Mouse (Mus musculus): ENCODE results near the gene Vps26a.
A peak's percentile ranks its signal among the peaks of the same experiment; 100 is the strongest.

The Vps26a gene

GRCm38 (mm10) chr10:62486618-62487415 lies at the start of gene Vps26a:
Vps26a (minus strand) TSS chr10:62486805.
- peak; percentile 98 for DNase-seq

- DNase-seq: no peak
Observed at GRCm38 (mm10) chr10:62534509-62534908, 47.9 kb upstream of the Vps26a start.

- DNase-seq: no peak
Observed at GRCm38 (mm10) chr10:62532832-62533231, 46.2 kb upstream of the Vps26a start.

GRCm38 (mm10) chr10:62530183-62530582 lies 43.6 kb upstream of the Vps26a start:
- no peak for DNase-seq

- DNase-seq: no peak
Observed at GRCm38 (mm10) chr10:62527351-62527750, 40.7 kb upstream of the Vps26a start, which contains the start of gene Srgn. Srgn (minus strand) TSS chr10:62527451.

GRCm38 (mm10) chr10:62522346-62522950 lies 35.8 kb upstream of the Vps26a start:
- no peak for DNase-seq

- DNase-seq: no peak
Observed at GRCm38 (mm10) chr10:62521763-62522162, 35.2 kb upstream of the Vps26a start.

GRCm38 (mm10) chr10:62520911-62521310 lies 34.3 kb upstream of the Vps26a start:
- DNase-seq: no peak

GRCm38 (mm10) chr10:62517511-62517910 lies 30.9 kb upstream of the Vps26a start:
- no peak for DNase-seq

- no peak for DNase-seq
Observed at GRCm38 (mm10) chr10:62512855-62513254, 26.2 kb upstream of the Vps26a start.

- no peak for DNase-seq
Observed at GRCm38 (mm10) chr10:62511528-62511927, 24.9 kb upstream of the Vps26a start.

- no peak for DNase-seq
Observed at GRCm38 (mm10) chr10:62509032-62509656, 22.5 kb upstream of the Vps26a start.

GRCm38 (mm10) chr10:62508459-62508858 lies 21.9 kb upstream of the Vps26a start:
- DNase-seq: no peak

- no peak for DNase-seq
Observed at GRCm38 (mm10) chr10:62507591-62508308, 21.1 kb upstream of the Vps26a start.

- no peak for DNase-seq
Observed at GRCm38 (mm10) chr10:62507071-62507470, 20.5 kb upstream of the Vps26a start.

- no peak for DNase-seq
Observed at GRCm38 (mm10) chr10:62506019-62506556, 19.5 kb upstream of the Vps26a start.

- no peak for DNase-seq
Observed at GRCm38 (mm10) chr10:62505224-62505983, 18.8 kb upstream of the Vps26a start.

- DNase-seq: no peak
Observed at GRCm38 (mm10) chr10:62503836-62504628, 17.4 kb upstream of the Vps26a start.

GRCm38 (mm10) chr10:62503353-62503752 lies 16.7 kb upstream of the Vps26a start:
- no peak for DNase-seq

- no peak for DNase-seq
Observed at GRCm38 (mm10) chr10:62501951-62502350, 15.3 kb upstream of the Vps26a start.

- no peak for DNase-seq
Observed at GRCm38 (mm10) chr10:62500916-62501615, 14.5 kb upstream of the Vps26a start.

Measured in cerebellum, adult 8-10 months (tissue).